Mouse (Mus musculus) left cerebral cortex, adult 2 months (tissue): Measurements from ENCODE around the gene Flt3l. TPM values are rescaled to one million over a fixed set of nuclear protein-coding genes. Genes with fewer than 3 reads are reported as not detected.
"Not testable (repeated sequence)": the region's sequence is repeated elsewhere in the genome, so short reads cannot be mapped to it uniquely, and the experiment has no call there.

Source experiments
- DNase-seq, 2 experiments: peaks; one replicate each; pipeline ENCODE4 v3.0.0; 2021 to 2022; ENCODE audit warnings: low spot score in 2 of 2, mixed read lengths in 1 of 2; ENCODE audit errors: extremely low spot score in 1 of 2
- H3K27ac ChIP-seq: fragments of 200-600 bp; 2 replicates; pipeline ENCODE4 v1.8.1; 2022
- H3K4me3 ChIP-seq: fragments of 200-600 bp; 2 replicates; pipeline ENCODE4 v1.8.1; 2022
- CTCF ChIP-seq: fragments of 200-600 bp; IDR thresholded peaks from 2 replicates; pipeline ENCODE4 v1.8.1; 2022; ENCODE audit warnings: antibody characterized with exemption, mild to moderate bottlenecking, moderate library complexity
- intact Hi-C: fragments of 180-260 bp; cut with DNase I; formaldehyde crosslinking; loops from one replicate; pipeline ENCODE4 v1.15.1; 2025
- total RNA-seq, 2 experiments: library from RNA; stranded (reverse); gene quantifications; 2 replicates each; pipeline ENCODE4 v1.2.3; 2021

Gene Flt3l
- total RNA-seq, 2 experiments from 2014 or later, result 6.7 to 8.8 TPM

GRCm38 (mm10) chr7:45174567-45175280, 38.5 kb upstream of the Flt3l start:
- no peak for DNase-seq
- TF ChIP-seq CTCF, result no peak
- Histone ChIP-seq H3K27ac (peak overlapping the region; percentile 50; the same call in 1 of the 2 replicates), H3K4me3 (no peak overlapping the region)
- intact Hi-C loops, result no loop called here

DNA sequence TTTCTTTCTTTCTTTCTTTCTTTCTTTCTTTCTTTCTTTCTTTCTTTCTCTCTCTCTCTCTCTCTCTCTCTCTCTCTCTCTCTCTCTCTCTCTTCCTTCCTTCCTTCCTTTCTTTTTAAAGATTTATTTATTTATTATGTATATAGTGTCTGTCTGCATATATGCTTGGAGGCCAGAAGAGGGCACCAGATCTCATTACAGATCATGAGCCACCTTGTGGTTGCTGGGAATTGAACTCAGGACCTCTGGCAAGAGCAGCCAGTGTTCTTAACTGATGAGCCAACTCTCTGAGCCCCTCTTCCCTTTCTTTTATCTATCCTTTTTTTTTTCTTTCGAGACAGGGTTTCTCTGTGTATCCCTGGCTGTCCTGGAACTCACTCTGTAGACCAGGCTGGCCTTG, 37.5 kb upstream of the Flt3l start:
- intact Hi-C loops, H3K27ac ChIP-seq, DNase-seq, H3K4me3 ChIP-seq: not testable (repeated sequence)
- peak; percentile 50 for TF ChIP-seq CTCF

DNA sequence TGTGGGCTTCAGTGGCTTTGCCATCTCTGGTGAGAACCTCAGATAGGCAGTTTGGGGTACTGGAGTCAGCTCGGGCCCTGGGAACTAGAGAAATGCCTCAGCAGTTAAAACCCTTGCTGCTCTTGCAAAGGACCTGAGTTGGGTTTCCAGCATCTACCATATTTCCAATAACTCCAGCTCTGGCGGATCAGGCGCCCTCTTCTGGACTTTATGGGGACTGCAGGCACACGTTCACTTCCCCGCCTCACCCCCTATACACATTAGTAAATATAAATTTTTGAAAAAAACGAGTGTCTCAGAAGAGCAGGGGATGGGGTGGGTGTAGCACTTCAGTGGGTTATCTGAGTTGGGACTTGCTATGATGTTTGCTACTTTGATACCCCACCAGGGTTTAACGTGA, 36.7 kb upstream of the Flt3l start:
- DNase-seq, result no peak
- Histone ChIP-seq H3K4me3 (no peak overlapping the region), H3K27ac (no peak overlapping the region)
- intact Hi-C loops, result no loop called here
- peak; percentile 67 for TF ChIP-seq CTCF

GRCm38 (mm10) chr7:45169495-45169894, 33.3 kb upstream of the Flt3l start:
- intact Hi-C loops, result loop anchor here (2.0 kb wide), 1 partner anchor 87 kb away; no protein-coding TSS in a partner anchor
- no peak for TF ChIP-seq CTCF
- no peak overlapping the region for H3K4me3 ChIP-seq
- peak overlapping the region; percentile 93 for H3K27ac ChIP-seq
- DNase-seq, result peak in 1 of 2 experiments; percentile 58

DNA sequence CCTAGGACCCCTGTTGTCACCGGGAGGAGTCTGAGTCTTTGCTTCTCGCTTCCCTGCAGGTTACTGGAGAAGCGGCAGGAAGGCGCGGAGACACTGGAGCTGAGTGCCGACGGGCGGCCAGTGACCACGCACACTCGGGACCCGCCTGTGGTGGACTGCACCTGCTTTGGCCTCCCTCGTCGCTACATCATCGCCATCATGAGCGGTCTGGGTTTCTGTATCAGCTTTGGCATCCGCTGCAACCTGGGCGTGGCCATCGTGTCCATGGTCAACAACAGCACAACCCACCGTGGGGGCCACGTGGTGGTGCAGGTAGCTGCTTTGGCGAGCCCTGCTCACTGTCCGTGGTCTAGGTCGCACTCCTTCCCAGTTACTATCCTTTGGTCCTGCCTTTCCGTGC, 32.4 kb upstream of the Flt3l start:
- TF ChIP-seq CTCF, result no peak
- Histone ChIP-seq H3K4me3 (peak overlapping the region; percentile 43), H3K27ac (peak overlapping the region; percentile 93)
- intact Hi-C loops, result loop anchor here (2.0 kb wide), 1 partner anchor 88 kb away; no protein-coding TSS in a partner anchor
- DNase-seq, result no peak

DNA sequence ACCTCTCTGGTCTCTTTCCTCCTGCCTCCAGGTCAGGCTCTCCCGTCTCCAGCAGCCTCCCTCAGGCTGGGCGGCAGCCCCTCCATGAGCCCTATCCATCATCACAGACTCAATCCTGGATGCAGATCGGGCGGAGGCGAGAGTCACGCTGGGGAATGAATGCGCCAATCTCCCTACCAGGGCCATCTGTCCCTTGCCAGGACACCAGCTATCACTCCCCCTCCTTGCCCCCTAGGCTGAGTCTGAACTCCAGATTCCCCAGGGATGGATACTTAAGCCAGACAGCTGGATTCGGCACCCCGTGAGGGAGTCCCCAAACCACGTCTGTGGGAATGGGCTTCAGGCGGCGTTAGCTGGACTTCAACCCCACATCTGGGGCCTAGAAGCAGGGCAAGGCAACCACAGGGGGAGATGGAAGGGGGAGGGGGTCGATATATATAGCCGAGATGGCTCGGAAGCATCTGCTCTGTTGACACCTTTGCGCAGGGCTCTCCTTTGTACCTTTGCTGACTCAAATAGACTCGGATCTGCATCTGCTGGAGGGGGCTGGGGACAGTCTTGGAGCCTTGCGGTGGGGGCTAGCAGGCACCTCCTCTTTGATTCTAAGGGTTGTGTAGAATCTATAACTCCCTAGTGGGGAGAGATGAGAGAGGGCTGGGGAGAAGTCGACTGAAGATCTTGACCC, 31.7 kb upstream of the Flt3l start:
- TF ChIP-seq CTCF, result no peak
- peak overlapping the region; percentile 93 for H3K27ac ChIP-seq
- intact Hi-C loops, result loop anchor here (2.0 kb wide), 1 partner anchor 89 kb away; no protein-coding TSS in a partner anchor
- peak in 1 of 2 experiments; percentile 65 for DNase-seq
- H3K4me3 ChIP-seq, result peak overlapping the region; percentile 43

- intact Hi-C loops, result loop anchor here (1.0 kb wide), 1 partner anchor 84 kb away; no protein-coding TSS in a partner anchor
- peak in 1 of 2 experiments; percentile 58 for DNase-seq
- Histone ChIP-seq H3K4me3 (peak overlapping the region; percentile 69), H3K27ac (peak overlapping the region; percentile 96)
- TF ChIP-seq CTCF, result no peak
Observed at GRCm38 (mm10) chr7:45166950-45167401, 30.7 kb upstream of the Flt3l start.

- intact Hi-C loops, result loop anchor here (1.0 kb wide), 1 partner anchor 86 kb away; no protein-coding TSS in a partner anchor
- TF ChIP-seq CTCF, result no peak
- Histone ChIP-seq H3K4me3 (peak overlapping the region; percentile 69), H3K27ac (peak overlapping the region; percentile 96)
- no peak for DNase-seq
Observed at GRCm38 (mm10) chr7:45165701-45166100, 29.5 kb upstream of the Flt3l start.

GRCm38 (mm10) chr7:45164833-45165232, 28.6 kb upstream of the Flt3l start:
- H3K4me3 ChIP-seq, result peak overlapping the region; percentile 69
- no peak for TF ChIP-seq CTCF
- H3K27ac ChIP-seq, result peak overlapping the region; percentile 96
- intact Hi-C loops, result no loop called here
- DNase-seq, result peak in 1 of 2 experiments; percentile 36

DNA sequence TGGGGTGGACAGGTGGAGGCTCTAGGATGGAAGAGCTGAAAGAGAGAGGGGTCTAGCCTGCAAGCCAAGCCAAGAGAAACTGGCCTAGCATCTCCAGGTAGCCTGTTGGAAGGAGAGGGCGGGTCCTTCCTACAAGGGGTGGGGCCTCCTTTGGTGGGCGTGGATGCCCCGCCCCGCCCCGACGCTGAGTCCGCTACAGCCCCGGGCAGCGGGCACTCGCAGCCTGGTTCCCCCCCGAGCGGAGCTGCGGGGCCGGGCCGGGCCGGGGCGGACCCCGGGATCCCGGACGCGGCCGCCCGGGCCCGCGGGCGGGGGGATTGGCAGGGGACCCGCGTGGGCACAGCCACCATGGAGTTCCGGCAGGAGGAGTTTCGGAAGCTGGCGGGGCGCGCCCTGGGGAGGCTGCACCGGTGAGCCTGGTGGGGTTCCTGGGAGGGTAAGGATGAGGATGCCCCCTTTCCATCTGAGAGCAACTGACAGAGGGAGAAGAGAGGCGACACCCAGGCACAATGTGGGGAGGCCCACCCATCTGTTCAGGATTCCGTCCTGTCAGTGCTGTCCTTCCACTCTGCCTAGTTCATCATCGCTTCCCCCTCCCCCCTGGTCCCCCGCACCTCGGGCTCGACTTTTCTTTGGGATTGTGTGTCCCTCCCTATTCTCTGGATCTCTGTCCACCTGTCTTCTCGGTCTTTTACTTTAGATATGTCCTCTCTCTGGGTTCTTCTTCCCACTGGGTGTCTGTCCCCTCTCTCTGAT, 27.7 kb upstream of the Flt3l start, which contains the start of gene Slc17a7:
Slc17a7 (plus strand) TSS at position 215 of the 756 bp plus-strand sequence.
- DNase-seq, result peak; percentile 64 to 68
- intact Hi-C loops, result loop anchor here (2.0 kb wide), 1 partner anchor 25 kb away; no protein-coding TSS in a partner anchor
- Histone ChIP-seq H3K27ac (peak within 1 kb of the TSS; percentile 96), H3K4me3 (peak within 1 kb of the TSS; percentile 69)
- no peak for TF ChIP-seq CTCF

DNA sequence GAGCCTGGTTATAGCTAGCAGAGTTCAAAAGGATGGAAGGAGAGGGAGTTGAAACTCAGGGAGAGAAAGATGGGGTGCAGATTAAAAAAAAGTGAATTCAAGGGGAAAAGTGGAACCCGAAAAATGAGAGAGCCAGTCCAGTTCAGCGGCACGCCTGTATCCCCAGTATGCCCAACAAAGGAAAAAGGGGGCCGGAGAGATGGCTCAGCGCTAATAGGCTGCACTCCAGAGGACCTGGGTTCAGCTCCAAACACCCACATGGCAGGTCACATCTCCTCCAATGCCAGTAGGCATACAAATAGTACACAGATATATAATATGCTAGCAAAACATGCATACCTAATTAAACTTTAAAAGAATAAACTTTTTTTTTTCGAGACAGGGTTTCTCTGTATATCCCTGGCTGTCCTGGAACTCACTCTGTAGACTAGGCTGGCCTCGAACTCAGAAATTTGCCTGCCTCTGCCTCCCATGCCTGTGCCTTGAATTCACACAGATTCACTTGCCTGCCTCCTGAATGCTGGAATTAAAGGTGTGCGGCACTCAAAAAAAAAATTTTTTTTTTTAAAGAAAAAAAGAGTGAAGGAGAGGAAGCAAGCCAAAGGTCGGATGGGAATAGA, 26.9 kb upstream of the Flt3l start:
- Histone ChIP-seq H3K4me3 (peak overlapping the region; percentile 69; the same call in 1 of the 2 replicates), H3K27ac (peak overlapping the region; percentile 83)
- TF ChIP-seq CTCF, result no peak
- no peak for DNase-seq
- intact Hi-C loops, result loop anchor here (1.0 to 2.0 kb wide), 4 partner anchors 26 to 136 kb away; no protein-coding TSS in a partner anchor
